Mouse (Mus musculus): Measurements from ENCODE around the gene Hipk2.

Gene Hipk2

DNA sequence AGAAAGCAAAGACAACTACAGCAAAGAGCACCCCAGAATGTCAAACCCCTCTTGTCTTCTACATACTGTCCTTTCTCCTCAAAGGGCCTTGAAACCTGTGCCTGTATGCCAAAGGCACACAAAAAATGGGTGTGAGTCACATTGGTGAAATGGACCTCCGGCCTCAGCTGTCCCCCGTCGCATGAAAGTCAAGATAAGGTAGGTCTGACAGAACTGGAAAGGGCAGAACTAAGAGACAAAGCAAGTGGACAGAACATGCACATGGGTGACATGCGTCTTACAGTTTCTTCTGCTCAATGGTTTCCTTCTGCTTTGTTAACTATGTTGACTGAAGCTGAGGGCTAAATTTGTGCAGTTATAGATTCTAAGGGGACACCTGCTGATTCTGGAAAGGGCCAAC lies 119.0 kb downstream of the Hipk2 start:
- CTCF ChIA-PET: interaction anchor here in 1 of 4 experiments (1.4 kb wide), 1 partner anchor 20 kb away, joined by 3 read pairs; no protein-coding TSS in a partner anchor
- POLR2A ChIA-PET: interaction anchor here in 1 of 4 experiments (1.0 kb wide), 1 partner anchor 13 kb away, joined by 3 read pairs; no protein-coding TSS in a partner anchor

DNA sequence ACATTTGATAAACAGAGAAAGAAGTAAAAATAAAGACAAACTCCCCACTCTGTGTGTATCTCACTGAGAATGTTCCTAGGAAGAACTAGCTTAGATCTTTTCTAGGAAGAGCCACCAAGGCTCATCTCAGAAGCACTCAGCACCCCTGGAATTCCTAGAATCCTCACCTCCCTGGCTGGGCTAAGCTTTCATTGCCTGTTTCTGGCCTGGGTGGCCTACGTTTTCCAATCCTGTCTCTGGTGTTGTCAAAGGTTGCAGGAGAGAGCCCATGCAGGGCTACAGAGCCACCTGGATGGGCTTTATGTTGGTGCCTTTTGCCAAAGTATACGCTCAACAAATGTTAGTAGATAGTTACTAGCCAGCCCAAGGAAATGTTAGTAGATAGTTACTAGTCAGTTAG lies 120.0 kb downstream of the Hipk2 start:
- ChIA-PET CTCF (interaction anchor here in 1 of 4 experiments (1.3 kb wide), 1 partner anchor 20 kb away, joined by 8 read pairs; no protein-coding TSS in a partner anchor), POLR2A (no interaction called here)

DNA sequence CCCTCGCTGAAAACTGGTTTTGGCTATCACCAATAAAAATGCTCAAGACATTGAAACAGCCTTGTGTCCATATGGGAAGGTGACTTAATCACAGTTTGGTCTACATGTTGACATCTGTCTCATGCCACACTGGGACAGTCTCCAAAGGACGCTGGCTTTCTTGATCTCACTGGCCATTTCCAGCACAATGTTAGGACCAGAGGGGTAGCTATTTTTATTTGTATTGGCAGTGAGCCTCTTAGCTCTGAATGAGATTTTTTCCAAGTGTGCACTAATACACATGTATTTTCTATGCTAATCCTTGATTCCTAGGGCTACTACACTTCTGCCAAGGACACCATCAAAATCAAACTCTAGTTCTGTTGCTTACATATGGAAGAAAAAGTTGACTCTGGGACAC lies 120.8 kb downstream of the Hipk2 start:
- CTCF ChIA-PET: interaction anchor here in 1 of 4 experiments (1.3 kb wide), 1 partner anchor 19 kb away, joined by 8 read pairs; no protein-coding TSS in a partner anchor
- POLR2A ChIA-PET: no interaction called here

DNA sequence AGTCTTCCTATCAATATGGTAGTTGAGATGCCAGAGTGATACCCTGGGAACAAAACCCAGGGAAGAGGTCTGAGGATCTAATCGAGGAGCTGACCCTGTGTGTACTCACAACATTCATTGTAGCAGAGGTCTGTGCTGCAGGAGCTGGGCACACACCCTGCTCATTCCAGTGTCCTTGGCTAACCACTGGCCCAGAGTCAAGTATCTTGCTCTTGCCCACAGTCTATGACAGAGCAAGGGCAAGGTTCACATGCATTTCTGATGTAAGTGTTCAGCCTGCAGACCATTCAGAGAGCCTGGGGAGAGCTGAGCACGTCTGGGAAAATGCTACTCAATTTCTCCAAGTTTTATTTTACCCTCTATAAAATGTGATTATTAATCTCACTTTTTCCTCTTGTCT lies 122.2 kb downstream of the Hipk2 start:
- POLR2A ChIA-PET: no interaction called here
- CTCF ChIA-PET: interaction anchor here in 3 of 4 experiments (0.6 to 2.0 kb wide), 3 partner anchors 18 to 172 kb away, joined by 3 to 6 read pairs (median 5); no protein-coding TSS in a partner anchor

DNA sequence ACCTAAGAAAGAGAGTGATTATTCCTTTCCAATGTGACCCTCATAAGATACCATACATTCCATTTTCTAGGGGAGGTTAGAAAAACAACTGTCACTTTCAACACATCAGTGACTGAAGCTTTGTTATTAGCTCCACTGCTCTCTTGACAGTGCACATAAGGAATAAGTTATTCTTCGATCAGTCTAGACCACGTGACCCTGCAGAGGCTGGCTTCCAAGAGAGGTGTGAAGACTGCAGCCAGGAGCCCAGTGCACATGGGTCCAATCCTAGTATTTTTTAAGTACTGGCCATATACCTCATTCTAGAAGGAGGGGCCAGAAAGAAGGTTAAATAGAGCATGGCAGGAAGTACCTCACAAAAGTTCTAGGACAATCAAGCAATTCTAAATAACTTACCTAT lies 122.9 kb downstream of the Hipk2 start:
- CTCF ChIA-PET: interaction anchor here in 3 of 4 experiments (0.6 to 2.0 kb wide), 3 partner anchors 17 to 173 kb away, joined by 4 to 6 read pairs (median 5); no protein-coding TSS in a partner anchor
- POLR2A ChIA-PET: interaction anchor here in 2 of 4 experiments (0.6 to 1.2 kb wide), 5 partner anchors 12 to 653 kb away, joined by 3 to 4 read pairs (median 3); no protein-coding TSS in a partner anchor

DNA sequence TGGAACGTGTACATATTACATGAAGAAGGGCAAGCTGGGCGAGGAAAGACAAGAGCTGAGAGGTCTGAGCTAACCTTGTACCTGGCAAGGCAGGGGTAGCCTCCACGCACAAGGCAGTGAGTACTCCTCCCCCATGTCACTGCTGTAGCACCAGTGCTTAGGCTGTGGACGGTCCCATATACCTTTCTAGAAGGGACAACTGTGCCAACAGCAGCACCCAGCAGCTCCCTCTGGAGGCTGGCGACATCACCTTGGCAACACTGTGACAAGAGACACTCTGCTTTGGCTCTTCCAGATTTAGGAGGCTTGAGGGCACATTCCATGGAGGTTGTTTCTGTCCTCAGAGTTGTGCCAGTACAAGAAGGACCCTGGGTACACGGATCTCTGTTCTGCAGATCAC lies 123.5 kb downstream of the Hipk2 start:
- POLR2A ChIA-PET: interaction anchor here in 2 of 4 experiments (0.6 to 1.2 kb wide), 3 partner anchors 12 to 654 kb away, joined by 3 to 4 read pairs (median 3); no protein-coding TSS in a partner anchor
- CTCF ChIA-PET: interaction anchor here in 3 of 4 experiments (0.6 to 2.0 kb wide), 3 partner anchors 16 to 174 kb away, joined by 4 to 6 read pairs (median 5); no protein-coding TSS in a partner anchor

DNA sequence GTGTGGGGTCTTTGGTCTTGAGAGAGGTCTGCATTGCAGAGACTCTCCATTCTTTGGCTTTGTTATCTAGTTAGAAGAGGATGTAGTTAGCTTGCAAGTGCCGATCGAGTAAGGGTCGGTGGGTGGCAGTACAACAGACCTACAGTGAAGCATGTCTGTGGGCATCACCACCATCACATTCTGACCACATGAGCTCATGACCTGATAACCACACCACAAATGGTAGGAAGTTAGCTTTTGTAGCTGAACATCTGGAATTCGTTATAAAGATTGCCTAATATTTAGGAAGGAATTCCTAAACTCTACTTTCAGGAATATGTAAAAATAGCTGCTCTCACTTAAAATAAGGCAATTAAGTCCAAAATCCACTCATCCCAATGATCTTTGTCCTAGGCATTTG lies 127.9 kb downstream of the Hipk2 start:
- ChIA-PET POLR2A (interaction anchor here in 1 of 4 experiments (1.0 kb wide), 1 partner anchor 14 kb away, joined by 3 read pairs; no protein-coding TSS in a partner anchor), CTCF (interaction anchor here in 1 of 4 experiments (0.6 kb wide), 1 partner anchor 15 kb away, joined by 3 read pairs; no protein-coding TSS in a partner anchor)

DNA sequence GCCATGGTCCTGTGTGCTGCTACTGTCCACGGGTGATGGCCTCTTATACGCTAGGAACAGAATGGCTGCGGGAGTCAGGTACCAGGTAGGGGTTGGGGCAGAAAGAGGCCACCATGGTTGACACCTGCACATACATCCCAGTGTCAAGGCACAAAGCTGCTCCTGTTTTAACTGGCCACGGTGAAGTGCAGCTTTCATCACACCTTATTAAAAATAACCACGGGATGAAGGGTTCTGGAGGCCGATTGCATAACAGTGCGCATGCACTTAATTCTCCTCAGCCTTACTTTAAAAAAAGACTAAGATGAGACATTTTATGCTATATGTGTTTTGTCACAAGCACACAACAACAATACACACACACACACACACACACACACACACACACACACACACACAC lies 132.6 kb downstream of the Hipk2 start:
- ChIA-PET CTCF (no interaction called here), POLR2A (no interaction called here)

DNA sequence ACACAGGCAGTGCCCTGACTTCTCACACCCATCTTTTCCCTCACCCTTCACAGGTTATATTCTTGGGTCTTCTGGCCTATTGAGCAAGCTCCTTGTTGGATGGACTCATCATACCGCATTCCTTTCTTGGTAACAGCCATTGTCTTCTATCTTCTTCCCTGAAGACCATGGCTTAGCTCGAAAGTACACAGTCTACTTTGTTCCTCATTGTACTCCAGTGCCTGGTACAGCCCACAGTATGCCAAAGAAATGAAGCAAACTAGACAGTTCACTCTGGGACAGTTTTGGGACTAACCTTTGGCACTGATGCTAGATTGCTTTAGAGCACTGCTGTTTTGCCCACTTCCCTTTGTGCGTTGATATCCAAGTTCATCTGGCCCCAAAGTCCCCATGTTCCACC lies 133.5 kb downstream of the Hipk2 start:
- ChIA-PET CTCF (no interaction called here), POLR2A (interaction anchor here in 1 of 4 experiments (1.1 to 1.6 kb wide), 3 partner anchors 70 to 128 kb away, joined by 3 read pairs; no protein-coding TSS in a partner anchor)

DNA sequence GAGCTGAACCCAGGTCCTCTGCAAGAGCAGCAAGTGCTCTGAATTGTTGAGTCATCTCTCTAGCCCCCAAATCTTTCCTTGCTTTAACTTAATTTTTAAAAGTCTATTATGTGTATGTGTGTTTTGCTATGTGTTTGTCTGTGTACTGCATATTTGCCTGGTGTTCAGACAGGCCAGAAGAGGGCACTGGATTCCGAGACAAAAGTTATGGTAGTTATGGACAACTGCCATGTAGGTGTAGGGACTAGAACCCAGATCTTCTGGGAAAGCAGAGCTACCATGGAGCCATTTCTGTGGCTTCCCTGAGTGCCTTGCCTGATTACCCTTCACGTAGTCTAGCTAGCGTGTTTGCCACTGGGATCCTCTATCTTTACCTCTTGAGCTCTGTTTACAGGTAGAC lies 134.9 kb downstream of the Hipk2 start:
- ChIA-PET CTCF (no interaction called here), POLR2A (interaction anchor here in 2 of 4 experiments (0.6 to 1.6 kb wide), 4 partner anchors 11 to 259 kb away, joined by 3 to 4 read pairs (median 4); no protein-coding TSS in a partner anchor)

DNA sequence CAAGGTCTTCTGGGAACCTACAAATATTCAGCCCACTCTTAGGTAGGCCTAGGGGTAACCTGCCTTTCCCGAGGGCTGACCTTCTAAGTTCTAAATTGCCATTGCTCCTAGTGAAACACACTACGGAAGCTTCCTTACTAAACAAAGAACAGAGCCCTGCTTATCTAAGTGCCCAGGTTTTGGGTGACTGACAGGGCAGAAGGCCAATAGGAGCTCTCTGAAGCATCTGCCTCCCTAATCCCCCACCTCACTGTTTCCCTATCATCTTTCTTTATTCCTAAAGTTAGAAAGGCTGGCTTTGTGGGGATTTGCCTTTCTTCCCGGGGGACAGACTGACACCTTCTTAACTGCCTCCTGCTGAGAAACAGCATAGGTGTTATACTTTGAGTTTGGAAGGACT lies 136.7 kb downstream of the Hipk2 start:
- POLR2A ChIA-PET: interaction anchor here in 1 of 4 experiments (0.5 to 2.0 kb wide), 4 partner anchors 13 to 416 kb away, joined by 3 to 4 read pairs (median 4); partner anchors contain the start of gene Ubn2
- CTCF ChIA-PET: interaction anchor here (0.6 to 0.9 kb wide), 5 partner anchors 47 to 489 kb away, joined by 3 to 7 read pairs (median 4); partner anchors contain the start of gene Clec2l (in 1 of the 4)

DNA sequence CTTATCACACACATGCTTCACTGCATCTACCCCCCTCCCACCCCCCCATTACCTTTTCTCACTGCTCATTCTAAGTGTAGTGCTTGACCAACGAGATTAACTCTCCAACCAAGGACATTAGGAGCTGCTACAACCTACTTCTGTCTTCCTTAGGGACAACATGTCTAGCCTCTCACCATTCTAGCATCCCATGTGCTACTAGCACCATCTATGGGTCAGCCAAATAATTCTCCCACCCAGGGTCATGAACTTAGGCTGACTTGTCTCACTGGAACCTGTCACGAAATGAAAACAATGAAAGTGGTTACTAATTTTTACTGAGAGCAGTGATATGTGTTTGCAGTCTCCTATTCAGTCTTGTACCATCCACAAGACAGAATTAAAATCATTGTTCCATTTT lies 138.2 kb downstream of the Hipk2 start:
- ChIA-PET CTCF (interaction anchor here in 3 of 4 experiments (0.6 to 2.6 kb wide), 11 partner anchors 8 to 329 kb away, joined by 4 to 27 read pairs (median 10); no protein-coding TSS in a partner anchor), POLR2A (interaction anchor here in 1 of 4 experiments (0.6 kb wide), 1 partner anchor 628 kb away, joined by 4 read pairs; no protein-coding TSS in a partner anchor)

DNA sequence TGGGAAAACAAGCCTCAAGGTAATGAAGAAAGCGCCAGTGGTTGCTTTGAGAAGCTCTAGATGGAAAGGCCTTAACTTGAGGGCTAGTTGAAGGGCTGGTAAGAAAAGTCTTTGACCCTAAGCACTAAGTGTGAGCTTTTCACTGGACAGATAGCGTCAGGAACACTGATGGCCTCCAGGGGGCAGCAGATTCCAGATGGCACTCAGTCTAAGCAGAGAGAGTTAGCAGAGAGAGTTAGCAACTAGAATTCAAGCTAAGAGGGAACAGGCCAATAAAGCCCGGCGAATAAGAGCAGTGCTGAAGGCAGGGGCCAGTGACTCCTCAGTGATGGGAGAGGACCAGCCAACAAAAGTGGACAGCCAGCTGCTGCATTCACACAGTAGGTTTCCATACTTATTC lies 139.7 kb downstream of the Hipk2 start:
- CTCF ChIA-PET: interaction anchor here (0.5 to 2.6 kb wide), 85 partner anchors 9 to 729 kb away, joined by 3 to 27 read pairs (median 4); partner anchors contain the start of genes Hipk2 (in 1 of the 4) and Tbxas1 (in 1 of the 4)
- POLR2A ChIA-PET: interaction anchor here in 2 of 4 experiments (0.9 to 1.5 kb wide), 6 partner anchors 10 to 202 kb away, joined by 3 to 4 read pairs (median 3); no protein-coding TSS in a partner anchor

DNA sequence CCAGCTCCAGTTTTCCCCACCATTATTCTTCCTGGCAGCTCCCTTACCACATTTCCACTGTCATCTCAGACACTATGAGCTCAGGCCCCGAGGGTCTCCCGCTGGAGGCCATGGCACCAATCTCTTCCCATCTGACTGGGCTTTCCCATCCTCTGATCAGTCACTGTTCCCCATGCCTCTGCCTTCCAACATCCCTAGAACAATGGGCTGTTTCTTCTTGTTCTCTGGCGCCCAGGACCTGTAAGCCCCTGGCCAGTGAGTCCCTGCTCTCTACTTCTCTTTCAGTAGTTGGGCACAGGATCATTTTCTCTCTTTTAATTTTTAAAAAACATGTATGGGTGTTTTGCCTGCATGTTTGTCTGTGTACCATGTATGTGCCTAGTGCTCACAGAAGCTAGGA lies 143.3 kb downstream of the Hipk2 start:
- CTCF ChIA-PET: interaction anchor here in 1 of 4 experiments (0.5 kb wide), 1 partner anchor 15 kb away, joined by 3 read pairs; no protein-coding TSS in a partner anchor
- POLR2A ChIA-PET: interaction anchor here in 1 of 4 experiments (3.9 kb wide), 1 partner anchor 13 kb away, joined by 14 read pairs; no protein-coding TSS in a partner anchor

DNA sequence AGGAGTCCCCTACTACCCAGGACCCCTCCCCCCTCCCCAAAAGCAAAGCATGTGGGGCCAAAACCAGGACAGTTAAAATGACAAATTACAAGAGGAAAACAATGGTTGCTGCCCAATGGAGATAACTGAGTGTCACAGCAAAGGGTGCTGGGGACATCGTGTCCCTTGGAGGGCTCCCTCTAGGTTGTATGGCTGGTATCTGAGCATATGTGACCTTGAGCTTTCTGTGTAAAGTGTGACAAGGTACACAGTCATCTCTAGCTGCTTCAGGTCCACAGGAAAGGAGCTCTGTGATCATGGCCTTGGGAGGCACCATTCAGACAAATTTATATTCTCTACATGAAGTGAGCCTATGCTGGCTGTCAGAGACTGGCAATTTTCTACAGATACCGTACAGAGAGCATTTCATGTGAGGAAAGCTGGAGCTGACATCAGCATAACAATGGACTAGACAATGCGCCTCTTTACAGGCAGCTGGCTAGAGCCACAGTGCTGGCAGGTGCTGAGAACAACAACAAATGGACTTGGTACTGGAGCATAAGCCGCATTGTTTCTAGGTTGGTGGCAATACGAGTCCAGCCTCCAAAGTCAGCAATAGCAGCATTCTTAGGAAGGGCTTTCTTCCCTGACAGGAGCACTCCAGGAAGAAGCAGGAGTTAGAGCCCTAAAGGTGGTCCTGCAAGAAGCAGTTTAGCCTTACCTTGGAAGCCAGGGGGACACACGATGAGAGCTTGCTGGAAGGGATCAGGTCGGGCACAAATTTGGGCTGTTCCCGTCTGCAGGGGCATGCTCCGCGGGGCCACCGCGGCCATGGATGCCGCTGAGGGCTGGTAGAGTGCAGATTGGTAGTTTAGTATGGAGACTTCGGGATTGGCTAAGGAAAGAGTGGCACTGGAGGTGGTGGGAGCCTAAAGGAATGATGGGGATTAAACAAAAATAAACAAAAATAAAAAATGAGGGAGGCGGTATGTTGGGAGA lies 145.5 kb downstream of the Hipk2 start:
- ChIA-PET POLR2A (interaction anchor here in 3 of 4 experiments (0.5 to 3.9 kb wide), 17 partner anchors 9 to 872 kb away, joined by 3 to 16 read pairs (median 3); partner anchors contain the start of genes Hipk2 (in 1 of the 3) and Tbxas1 (in 1 of the 3)), CTCF (interaction anchor here in 3 of 4 experiments (0.7 to 1.5 kb wide), 8 partner anchors 26 to 661 kb away, joined by 3 to 5 read pairs (median 3); no protein-coding TSS in a partner anchor)

DNA sequence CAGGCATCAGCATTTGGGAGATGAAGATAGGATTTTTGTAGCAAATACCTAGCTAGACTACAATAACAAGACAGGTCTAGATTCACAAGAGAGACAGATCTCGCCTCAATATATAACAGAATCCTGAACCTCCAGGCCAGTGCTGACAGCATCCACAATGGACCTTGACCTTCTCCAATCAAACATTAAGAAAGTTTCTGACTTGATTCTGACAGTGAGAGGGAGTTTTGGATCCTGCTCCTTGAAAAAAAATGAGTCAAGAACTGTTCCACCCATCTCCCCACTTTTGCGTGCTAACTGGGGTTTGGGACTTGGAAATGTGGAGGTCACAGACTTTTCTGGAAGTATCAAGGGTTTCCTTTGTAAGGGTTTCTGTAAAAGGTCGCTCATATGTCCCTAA lies 150.4 kb downstream of the Hipk2 start:
- ChIA-PET POLR2A (interaction anchor here in 1 of 4 experiments (0.7 to 0.9 kb wide), 2 partner anchors 31 to 201 kb away, joined by 3 read pairs; no protein-coding TSS in a partner anchor), CTCF (interaction anchor here (0.6 to 1.8 kb wide), 5 partner anchors 10 to 293 kb away, joined by 3 to 8 read pairs (median 4); no protein-coding TSS in a partner anchor)

DNA sequence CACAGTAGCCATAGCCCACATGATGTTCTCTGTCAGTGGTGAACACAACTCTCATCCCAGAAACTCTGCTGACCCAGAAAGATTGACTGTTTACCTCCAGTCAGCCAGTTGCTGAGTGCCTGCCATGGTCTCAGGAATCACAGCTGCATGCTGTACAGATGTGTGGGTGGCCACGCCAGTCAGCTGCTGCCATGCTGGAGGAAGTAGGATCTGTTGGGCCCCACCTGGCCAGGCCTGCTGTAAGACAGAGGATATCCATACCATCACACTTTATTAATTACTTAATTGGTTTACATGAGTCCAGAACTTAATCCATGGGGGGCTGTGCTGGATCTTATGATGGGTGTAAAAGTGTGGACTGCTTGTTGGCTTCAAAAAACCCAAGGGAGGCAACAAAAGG lies 154.6 kb downstream of the Hipk2 start:
- CTCF ChIA-PET: no interaction called here
- POLR2A ChIA-PET: interaction anchor here in 1 of 4 experiments (1.0 to 2.6 kb wide), 2 partner anchors 9 kb away, joined by 4 to 16 read pairs; no protein-coding TSS in a partner anchor

DNA sequence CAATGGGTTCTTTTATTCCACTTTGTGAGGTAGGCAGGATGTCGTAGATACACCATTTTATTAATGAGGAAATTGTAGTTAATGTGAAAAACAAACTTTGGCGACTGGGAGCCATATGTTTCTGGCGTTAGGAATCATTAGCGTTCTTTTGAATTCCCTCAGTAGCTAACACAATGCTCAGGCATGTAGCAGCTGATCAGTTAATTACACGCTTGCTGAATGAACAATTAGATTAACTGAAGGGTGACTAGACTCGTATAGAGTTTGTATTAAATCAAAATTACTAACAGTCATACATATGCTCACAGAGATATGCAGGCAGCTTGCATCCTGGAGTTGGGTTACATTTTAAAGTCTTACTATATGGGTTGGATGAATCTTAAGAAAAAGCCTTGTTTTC lies 156.7 kb downstream of the Hipk2 start:
- POLR2A ChIA-PET: interaction anchor here in 2 of 4 experiments (0.6 to 2.6 kb wide), 7 partner anchors 9 to 71 kb away, joined by 3 to 16 read pairs (median 3); no protein-coding TSS in a partner anchor
- CTCF ChIA-PET: interaction anchor here (0.6 to 1.6 kb wide), 6 partner anchors 17 to 192 kb away, joined by 3 to 5 read pairs (median 5); no protein-coding TSS in a partner anchor
